ENCODE assay signal across 22 mouse cellular contexts in genomic region chr6:118950190-118950589, GRCm38 (mm10).
A peak's percentile ranks its signal among the peaks of the same experiment; 100 is the strongest.
DNase-seq lines count a peak whose midpoint lies in the region; ATAC-seq and TF ChIP-seq lines count a peak whose summit lies in the region.
"Had no signal": no experiment of that assay in that cellular context is flagged by ENCODE, and none has a peak within 500 bp of the region (broad histone marks: within the 10 kb centered on the region; RNA-seq: fewer than 3 reads in every experiment).

No protein-coding gene starts in this region.

- no peaks in the 10 kb centered on the region for H3K36me3 ChIP-seq in heart, embryonic 10.5 days
- peaks cover 3% of the 10 kb centered on the region for H3K36me3 ChIP-seq in heart, adult 2 months (ENCODE audit: control insufficient read depth, insufficient read depth, low read length)
- no peaks in the 10 kb centered on the region for H3K36me3 ChIP-seq in midbrain, embryonic 11.5 days (ENCODE audit: control insufficient read depth, insufficient read depth, low read length)
- no peaks in the 10 kb centered on the region for H3K36me3 ChIP-seq in midbrain, embryonic 10.5 days
- H3K36me3 ChIP-seq: embryonic facial prominence, embryonic 13.5 days; limb, embryonic 12.5 days; liver, embryonic 12.5 days; midbrain, embryonic 12.5 days had no signal

- no peaks in the 10 kb centered on the region for H3K27me3 ChIP-seq in heart, embryonic 10.5 days (ENCODE audit: insufficient read depth, poor library complexity, severe bottlenecking)
- H3K27me3 ChIP-seq in heart, adult 2 months (ENCODE audit: control insufficient read depth, insufficient read depth, low read length), result no peaks in the 10 kb centered on the region
- H3K27me3 ChIP-seq in midbrain, embryonic 11.5 days (ENCODE audit: control insufficient read depth, insufficient read depth, low read length), result no peaks in the 10 kb centered on the region
- H3K27me3 ChIP-seq in midbrain, embryonic 10.5 days (ENCODE audit: low read depth, poor library complexity, severe bottlenecking), result no peaks in the 10 kb centered on the region
- H3K27me3 ChIP-seq: embryonic facial prominence, embryonic 13.5 days; limb, embryonic 12.5 days; liver, embryonic 12.5 days; midbrain, embryonic 12.5 days had no signal

- no peak overlapping the region for H3K4me2 ChIP-seq in midbrain, embryonic 11.5 days
- H3K4me2 ChIP-seq: embryonic facial prominence, embryonic 13.5 days; heart, embryonic 11.5 days; limb, embryonic 12.5 days; liver, embryonic 12.5 days; midbrain, embryonic 12.5 days had no signal

- peak overlapping the region; percentile 52; the same call in 1 of the 2 replicates for H3K27ac ChIP-seq in heart, embryonic 10.5 days
- no peak overlapping the region; the same call in 1 of the 2 replicates for H3K27ac ChIP-seq in heart, adult 2 months
- H3K27ac ChIP-seq in midbrain, embryonic 11.5 days (ENCODE audit: low read depth, low read length), result no peak overlapping the region
- H3K27ac ChIP-seq in midbrain, embryonic 10.5 days (replicated peaks), result no peak overlapping the region
- H3K27ac ChIP-seq: embryonic facial prominence, embryonic 13.5 days; limb, embryonic 12.5 days; liver, embryonic 12.5 days; macrophage; midbrain, embryonic 12.5 days had no signal

- no peak for DNase-seq in heart, embryonic 10.5 days (ENCODE audit: low spot score)
- DNase-seq in heart, adult 2 months, result no peak
- DNase-seq in midbrain, embryonic 11.5 days (ENCODE audit: low spot score, missing footprints), result peak; percentile 44
- DNase-seq in midbrain, embryonic 10.5 days (ENCODE audit: low spot score), result no peak
- DNase-seq in adrenal gland, adult 8-10 months, result peak; percentile 64
- peak; percentile 26 for DNase-seq in adrenal gland, postnatal 25 days
- DNase-seq in lung, postnatal 4 days, result no peak
- no peak for DNase-seq in left cerebral cortex, adult 9 months (ENCODE audit: low spot score in 2 of 2)
- DNase-seq: B cell, adult 2 months; cerebellum, adult 8-10 months; gastrocnemius, postnatal 36 days; kidney, adult 8-10 months; kidney, postnatal 25 days; lung, adult 2 months; thymus, postnatal 36 days had no signal

- H3K9ac ChIP-seq in heart, adult 2 months (ENCODE audit: low read depth, low read length), result no peak overlapping the region
- no peak overlapping the region for H3K9ac ChIP-seq in midbrain, embryonic 11.5 days (ENCODE audit: low read length)
- H3K9ac ChIP-seq: embryonic facial prominence, embryonic 13.5 days; limb, embryonic 12.5 days; liver, embryonic 12.5 days; midbrain, embryonic 12.5 days had no signal

- no peak for TF ChIP-seq POLR2A in heart, adult 2 months (IDR thresholded peaks at IDR 0.05; ENCODE audit: insufficient read depth, low read depth, low read length)

- H3K79me2 ChIP-seq in heart, adult 2 months (replicated peaks; ENCODE audit: control insufficient read depth, insufficient read depth, low read length), result no peaks in the 10 kb centered on the region

- 58% methylated on average over 13 of the region's 13 CpGs for WGBS in heart, embryonic 10.5 days
- WGBS in heart, adult 2 months, result 58% methylated on average over 13 of the region's 13 CpGs
- 86% methylated on average over 13 of the region's 13 CpGs for WGBS in midbrain, embryonic 11.5 days
- WGBS in midbrain, embryonic 10.5 days, result 77% methylated on average over 13 of the region's 13 CpGs

- intact Hi-C loops in heart, adult 2 months (cut with DNase I), result no loop called here

- peaks cover 82% of the 10 kb centered on the region for H3K4me1 ChIP-seq in heart, embryonic 10.5 days
- H3K4me1 ChIP-seq in heart, adult 2 months (ENCODE audit: control insufficient read depth, insufficient read depth, low read length), result peaks cover 2% of the 10 kb centered on the region
- H3K4me1 ChIP-seq in midbrain, embryonic 11.5 days (ENCODE audit: control insufficient read depth, insufficient read depth, low read length), result no peaks in the 10 kb centered on the region
- H3K4me1 ChIP-seq in midbrain, embryonic 10.5 days, result peaks cover 3% of the 10 kb centered on the region; the same call in 1 of the 2 replicates
- H3K4me1 ChIP-seq: midbrain, embryonic 12.5 days had no signal

- no peak for TF ChIP-seq CTCF in heart, adult 2 months (IDR thresholded peaks at IDR 0.05)

- no peaks in the 10 kb centered on the region for H3K9me3 ChIP-seq in heart, embryonic 10.5 days
- no peaks in the 10 kb centered on the region for H3K9me3 ChIP-seq in midbrain, embryonic 11.5 days (ENCODE audit: control insufficient read depth, low read length)
- H3K9me3 ChIP-seq in midbrain, embryonic 10.5 days (replicated peaks), result no peaks in the 10 kb centered on the region
- H3K9me3 ChIP-seq: embryonic facial prominence, embryonic 13.5 days; limb, embryonic 12.5 days; liver, embryonic 12.5 days; midbrain, embryonic 12.5 days had no signal

- no peak for ATAC-seq in midbrain, embryonic 11.5 days (ENCODE audit: low FRiP score)
- ATAC-seq: forebrain, embryonic 14.5 days; liver, embryonic 12.5 days had no signal

- 0 out of 2 replicates have a peak overlapping the region, but pooled peaks have one; percentile 1 for H3K4me3 ChIP-seq in heart, embryonic 10.5 days
- H3K4me3 ChIP-seq in heart, adult 2 months, result no peak overlapping the region
- no peak overlapping the region for H3K4me3 ChIP-seq in midbrain, embryonic 11.5 days (ENCODE audit: low read depth, low read length)
- H3K4me3 ChIP-seq in midbrain, embryonic 10.5 days, result no peak overlapping the region
- H3K4me3 ChIP-seq: embryonic facial prominence, embryonic 13.5 days; limb, embryonic 12.5 days; liver, embryonic 12.5 days; midbrain, embryonic 12.5 days had no signal

- TF ChIP-seq EP300 in heart, adult 2 months (IDR thresholded peaks at IDR 0.05; ENCODE audit: insufficient read depth, low read depth, low read length), result no peak

Comparison
In these comparisons a context has a peak if more than half of its experiments do, and no peak if none do; other contexts are left out.
1. DNase-seq: peak in midbrain, embryonic 11.5 days (single experiment), adrenal gland, adult 8-10 months (single experiment) and adrenal gland, postnatal 25 days (single experiment); none in heart, embryonic 10.5 days (single experiment), heart, adult 2 months (0 of 2), midbrain, embryonic 10.5 days (single experiment), lung, postnatal 4 days (0 of 2) and left cerebral cortex, adult 9 months (0 of 2).